Mouse (Mus musculus) forebrain, embryonic 11.5 days (tissue): ENCODE data around the gene Sprn. TPM values are rescaled to one million over a fixed set of nuclear protein-coding genes. Genes with fewer than 3 reads are reported as not detected.

Source experiments
- ATAC-seq: fragments of 200-750 bp; cut with Nextera tagmentation; replicated peaks from 2 replicates; pipeline ENCODE4 v1.8.0; 2017; ENCODE audit warnings: moderate TSS enrichment; ENCODE audit not compliant: low FRiP score
- DNase-seq: peaks from one replicate; pipeline ENCODE4 v3.0.0-alpha.2; 2017; ENCODE audit warnings: low spot score
- H3K27ac ChIP-seq: fragments of 300-500 bp; sonication (generic); 2 replicates; pipeline ENCODE4 v1.5.1; 2014; ENCODE audit warnings: low read depth, low read length
- H3K27me3 ChIP-seq: fragments of 300-500 bp; sonication (generic); 2 replicates; pipeline ENCODE4 v1.6.1; 2014; ENCODE audit warnings: mild to moderate bottlenecking, low read length, mixed read lengths; ENCODE audit not compliant: control insufficient read depth, insufficient read depth
- H3K36me3 ChIP-seq: fragments of 300-500 bp; sonication (generic); 2 replicates; pipeline ENCODE4 v1.6.1; 2014; ENCODE audit warnings: mild to moderate bottlenecking, low read length, moderate library complexity, mixed read lengths; ENCODE audit not compliant: control insufficient read depth, insufficient read depth
- H3K4me1 ChIP-seq: fragments of 300-500 bp; sonication (generic); replicated peaks from 2 replicates; pipeline ENCODE4 v1.6.1; 2014; ENCODE audit warnings: low read length, mixed read lengths; ENCODE audit not compliant: control insufficient read depth, insufficient read depth
- H3K4me2 ChIP-seq: fragments of 300-500 bp; sonication (generic); 2 replicates; pipeline ENCODE4 v1.6.1; 2014; ENCODE audit warnings: low read depth, mild to moderate bottlenecking, low read length, moderate library complexity, mixed read lengths; ENCODE audit not compliant: severe bottlenecking
- H3K4me3 ChIP-seq: fragments of 300-500 bp; sonication (generic); 2 replicates; pipeline ENCODE4 v1.5.1; 2014; ENCODE audit warnings: low read depth, low read length
- H3K9ac ChIP-seq: fragments of 300-500 bp; sonication (generic); 2 replicates; pipeline ENCODE4 v1.6.1; 2014; ENCODE audit warnings: low read length
- H3K9me3 ChIP-seq: fragments of 300-500 bp; sonication (generic); 2 replicates; pipeline ENCODE4 v1.6.1; 2016; ENCODE audit warnings: low read length, mixed read lengths; ENCODE audit not compliant: control insufficient read depth
- WGBS: fragments of 180-500 bp; shearing (Covaris S2); extraction: QIAGEN DNeasy Blood & Tissue Kit; methylation state at CpG from one replicate; pipeline ENCODE4 v1.1.7; 2014; 5-methylcytosine and 5-hydroxymethylcytosine counted together
- polyA plus RNA-seq: library from polyadenylated mRNA; unstranded; fragments of >200 nt; fragmentation: Nextera tagmentation; extraction: Ambion mirVana; gene quantifications from 2 replicates; pipeline ENCODE4 v1.2.1, GENCODE M21; 2014

Sprn gene
- polyA plus RNA-seq, 1 experiment from 2014 or later: 0.68 TPM

- no peak for ATAC-seq
- Histone ChIP-seq H3K27ac (no peak overlapping the region), H3K27me3 (no peaks in the 10 kb centered on the region), H3K9me3 (no peaks in the 10 kb centered on the region), H3K4me1 (peaks cover 3% of the 10 kb centered on the region; the same call in 1 of the 2 replicates), H3K4me2 (no peak overlapping the region), H3K4me3 (no peak overlapping the region), H3K36me3 (no peaks in the 10 kb centered on the region), H3K9ac (no peak overlapping the region)
- 93% methylated on average over 1 of the region's 1 CpGs for WGBS
- no peak for DNase-seq
Measured at GRCm38 (mm10) chr7:140124382-140124781, 30.3 kb downstream of the Sprn start.

- Histone ChIP-seq H3K36me3 (no peaks in the 10 kb centered on the region), H3K4me3 (no peak overlapping the region), H3K9me3 (no peaks in the 10 kb centered on the region), H3K4me2 (no peak overlapping the region), H3K9ac (no peak overlapping the region), H3K27me3 (no peaks in the 10 kb centered on the region), H3K4me1 (peaks cover 3% of the 10 kb centered on the region; the same call in 1 of the 2 replicates), H3K27ac (no peak overlapping the region)
- no peak for DNase-seq
- ATAC-seq: no peak
- WGBS: 42% methylated on average over 4 of the region's 4 CpGs
Measured at GRCm38 (mm10) chr7:140122765-140123164, 31.9 kb downstream of the Sprn start.

- Histone ChIP-seq H3K9me3 (no peaks in the 10 kb centered on the region), H3K4me2 (no peak overlapping the region), H3K36me3 (no peaks in the 10 kb centered on the region), H3K27ac (no peak overlapping the region), H3K27me3 (no peaks in the 10 kb centered on the region), H3K4me3 (no peak overlapping the region), H3K9ac (no peak overlapping the region), H3K4me1 (peaks cover 3% of the 10 kb centered on the region; the same call in 1 of the 2 replicates)
- no peak for ATAC-seq
- 71% methylated on average over 13 of the region's 13 CpGs for WGBS
- no peak for DNase-seq
Measured at GRCm38 (mm10) chr7:140121338-140121910, 33.3 kb downstream of the Sprn start.

GRCm38 (mm10) chr7:140120484-140120883 lies 34.2 kb downstream of the Sprn start:
- Histone ChIP-seq H3K27ac (no peak overlapping the region), H3K4me1 (no peaks in the 10 kb centered on the region), H3K4me3 (no peak overlapping the region), H3K4me2 (no peak overlapping the region), H3K27me3 (no peaks in the 10 kb centered on the region), H3K36me3 (no peaks in the 10 kb centered on the region), H3K9me3 (no peaks in the 10 kb centered on the region), H3K9ac (no peak overlapping the region)
- WGBS: 90% methylated on average over 2 of the region's 2 CpGs
- no peak for ATAC-seq
- no peak for DNase-seq

- Histone ChIP-seq H3K27ac (0 out of 2 replicates have a peak within 1 kb of the TSS, but pooled peaks have one; percentile 3), H3K9me3 (no peaks in the 10 kb centered on the region), H3K4me1 (no peaks in the 10 kb centered on the region), H3K4me3 (peak within 1 kb of the TSS; percentile 56), H3K9ac (peak within 1 kb of the TSS; percentile 80), H3K4me2 (peak within 1 kb of the TSS; percentile 68), H3K36me3 (peaks cover 3% of the 10 kb centered on the region; the same call in 1 of the 2 replicates), H3K27me3 (no peaks in the 10 kb centered on the region)
- DNase-seq (peak; percentile 89), ATAC-seq (peak; percentile 96)
- WGBS: 4% methylated on average over 28 of the region's 28 CpGs
Measured at GRCm38 (mm10) chr7:140116329-140117054, 38.2 kb downstream of the Sprn start, which contains the start of gene Echs1. Echs1 (minus strand) TSS chr7:140116476.

GRCm38 (mm10) chr7:140115583-140116328 lies 38.9 kb downstream of the Sprn start, which contains the start of gene Paox:
Paox (plus strand) TSS chr7:140115799.
- peak; percentile 72 for ATAC-seq
- H3K27me3 ChIP-seq: no peaks in the 10 kb centered on the region
- no peaks in the 10 kb centered on the region for H3K9me3 ChIP-seq
- peaks cover 3% of the 10 kb centered on the region; the same call in 1 of the 2 replicates for H3K36me3 ChIP-seq
- H3K27ac ChIP-seq: 0 out of 2 replicates have a peak within 1 kb of the TSS, but pooled peaks have one; percentile 3
- H3K9ac ChIP-seq: peak within 1 kb of the TSS; percentile 80
- WGBS: 3% methylated on average over 23 of the region's 23 CpGs
- no peak for DNase-seq
- no peaks in the 10 kb centered on the region for H3K4me1 ChIP-seq
- H3K4me3 ChIP-seq: peak within 1 kb of the TSS; percentile 56
- peak within 1 kb of the TSS; percentile 68 for H3K4me2 ChIP-seq

- ATAC-seq: no peak
- no peak for DNase-seq
- H3K4me1 ChIP-seq: no peaks in the 10 kb centered on the region
- no peak overlapping the region for H3K4me3 ChIP-seq
- no peak overlapping the region for H3K9ac ChIP-seq
- no peaks in the 10 kb centered on the region for H3K27me3 ChIP-seq
- peaks cover 3% of the 10 kb centered on the region; the same call in 1 of the 2 replicates for H3K36me3 ChIP-seq
- no peak overlapping the region for H3K27ac ChIP-seq
- H3K4me2 ChIP-seq: no peak overlapping the region
- 73% methylated on average over 3 of the region's 3 CpGs for WGBS
- H3K9me3 ChIP-seq: no peaks in the 10 kb centered on the region
Measured at GRCm38 (mm10) chr7:140111943-140112342, 42.7 kb downstream of the Sprn start.

GRCm38 (mm10) chr7:140104009-140104408 lies 50.7 kb downstream of the Sprn start:
- H3K9me3 ChIP-seq: no peaks in the 10 kb centered on the region
- no peak overlapping the region for H3K4me2 ChIP-seq
- no peak overlapping the region for H3K9ac ChIP-seq
- no peaks in the 10 kb centered on the region; the same call in 1 of the 2 replicates for H3K36me3 ChIP-seq
- no peak for DNase-seq
- H3K4me3 ChIP-seq: no peak overlapping the region
- H3K4me1 ChIP-seq: no peaks in the 10 kb centered on the region
- ATAC-seq: no peak
- H3K27ac ChIP-seq: no peak overlapping the region
- H3K27me3 ChIP-seq: no peaks in the 10 kb centered on the region
- 81% methylated on average over 4 of the region's 4 CpGs for WGBS
